Mouse (Mus musculus): ENCODE measurements around the gene Ripk3. TPM values are rescaled to one million over a fixed set of nuclear protein-coding genes. Genes with fewer than 3 reads are reported as not detected.

Gene Ripk3
- polyA plus RNA-seq, 1 experiment from 2014 or later, result 1.9 TPM

DNA sequence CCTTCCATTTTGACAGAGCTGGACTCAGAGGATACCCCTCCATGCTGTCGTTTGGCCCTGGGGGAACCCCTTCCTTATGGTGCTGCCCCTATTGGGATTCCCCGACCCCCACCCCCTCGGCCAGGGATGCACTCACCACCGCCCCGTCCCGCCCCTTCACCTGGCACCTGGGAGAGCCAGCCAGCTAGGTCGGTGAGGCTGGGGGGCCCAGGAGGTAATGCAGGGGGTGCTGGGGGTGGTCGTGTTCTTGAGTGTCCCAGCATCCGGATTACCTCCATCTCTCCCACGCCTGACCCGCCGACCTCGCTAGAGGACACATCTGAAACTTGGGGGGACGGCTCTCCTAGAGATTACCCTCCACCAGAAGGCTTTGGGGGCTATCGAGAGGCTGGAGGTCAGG lies 37.5 kb upstream of the Ripk3 start:
- Histone ChIP-seq H3K27ac (ENCODE audit: low read depth, low read length) (no peak overlapping the region), H3K9ac (replicated peaks; ENCODE audit: low read depth, low read length) (no peak overlapping the region), H3K27me3 (ENCODE audit: control insufficient read depth, insufficient read depth, low read length) (no peaks in the 10 kb centered on the region), H3K36me3 (ENCODE audit: control insufficient read depth, insufficient read depth, low read length) (no peaks in the 10 kb centered on the region), H3K9me3 (ENCODE audit: control insufficient read depth, low read length) (no peaks in the 10 kb centered on the region), H3K4me1 (ENCODE audit: control insufficient read depth, insufficient read depth, low read length) (peaks cover 11% of the 10 kb centered on the region), H3K4me2 (ENCODE audit: low read depth, low read length) (peak overlapping the region; percentile 87), H3K4me3 (ENCODE audit: low read depth, low read length) (peak overlapping the region; percentile 42)
- 0 out of 2 replicates have a peak, but pooled peaks have one; percentile 2 for ATAC-seq (ENCODE audit: low read depth)
- 2% methylated on average over 15 of the region's 15 CpGs for WGBS

DNA sequence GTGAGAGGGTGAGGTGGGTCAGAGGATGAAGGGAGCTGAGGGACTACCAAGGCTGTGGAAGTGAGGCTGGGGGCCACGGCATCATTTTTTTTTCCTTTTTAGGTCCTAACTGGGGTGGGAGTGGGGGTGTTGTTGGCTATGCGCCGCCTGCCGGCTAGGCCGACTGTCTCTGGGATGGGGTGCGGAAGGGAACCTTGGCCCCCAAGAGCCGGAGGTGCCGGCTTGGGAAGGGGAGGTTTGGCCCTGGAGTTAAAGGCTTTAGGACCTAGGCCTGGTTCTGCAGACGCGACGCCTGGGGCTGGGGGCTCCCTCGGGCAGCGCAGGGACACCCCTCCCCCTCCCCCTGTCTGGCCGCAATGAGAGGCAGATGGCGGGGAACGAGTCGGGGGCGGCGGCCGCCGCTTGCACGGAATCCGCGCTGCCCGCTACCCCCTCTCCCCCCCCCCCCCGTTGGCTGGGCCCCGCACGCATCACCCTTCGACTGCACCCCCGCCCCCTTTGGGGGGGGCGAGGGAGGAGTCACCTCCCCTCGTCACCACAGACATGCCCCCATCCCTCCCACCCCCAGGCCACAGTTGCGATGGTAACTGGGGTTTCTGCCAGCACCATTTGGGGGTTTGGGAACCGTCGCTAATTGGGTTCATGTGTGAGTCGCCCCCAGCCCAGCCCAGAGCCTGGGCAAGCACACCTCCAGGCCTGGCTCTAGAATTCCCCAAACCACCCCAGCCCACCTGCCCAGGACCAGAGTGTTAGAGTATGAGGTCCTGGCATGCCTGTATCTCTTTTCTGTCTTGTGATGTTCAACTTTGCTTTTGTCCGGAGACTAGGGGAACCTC lies 36.8 kb upstream of the Ripk3 start:
- H3K9me3 ChIP-seq (ENCODE audit: control insufficient read depth, low read length), result no peaks in the 10 kb centered on the region
- H3K4me1 ChIP-seq (ENCODE audit: control insufficient read depth, insufficient read depth, low read length), result peaks cover 11% of the 10 kb centered on the region
- peak; percentile 19; the same call in 1 of the 2 replicates for ATAC-seq (ENCODE audit: low read depth)
- no peaks in the 10 kb centered on the region for H3K27me3 ChIP-seq (ENCODE audit: control insufficient read depth, insufficient read depth, low read length)
- WGBS, result 0% methylated on average over 16 of the region's 37 CpGs
- peak overlapping the region; percentile 87 for H3K4me2 ChIP-seq (ENCODE audit: low read depth, low read length)
- H3K27ac ChIP-seq (ENCODE audit: low read depth, low read length), result peak overlapping the region; percentile 57
- no peaks in the 10 kb centered on the region for H3K36me3 ChIP-seq (ENCODE audit: control insufficient read depth, insufficient read depth, low read length)
- peak overlapping the region; percentile 61 for H3K9ac ChIP-seq (replicated peaks; ENCODE audit: low read depth, low read length)
- peak overlapping the region; percentile 42 for H3K4me3 ChIP-seq (ENCODE audit: low read depth, low read length)

DNA sequence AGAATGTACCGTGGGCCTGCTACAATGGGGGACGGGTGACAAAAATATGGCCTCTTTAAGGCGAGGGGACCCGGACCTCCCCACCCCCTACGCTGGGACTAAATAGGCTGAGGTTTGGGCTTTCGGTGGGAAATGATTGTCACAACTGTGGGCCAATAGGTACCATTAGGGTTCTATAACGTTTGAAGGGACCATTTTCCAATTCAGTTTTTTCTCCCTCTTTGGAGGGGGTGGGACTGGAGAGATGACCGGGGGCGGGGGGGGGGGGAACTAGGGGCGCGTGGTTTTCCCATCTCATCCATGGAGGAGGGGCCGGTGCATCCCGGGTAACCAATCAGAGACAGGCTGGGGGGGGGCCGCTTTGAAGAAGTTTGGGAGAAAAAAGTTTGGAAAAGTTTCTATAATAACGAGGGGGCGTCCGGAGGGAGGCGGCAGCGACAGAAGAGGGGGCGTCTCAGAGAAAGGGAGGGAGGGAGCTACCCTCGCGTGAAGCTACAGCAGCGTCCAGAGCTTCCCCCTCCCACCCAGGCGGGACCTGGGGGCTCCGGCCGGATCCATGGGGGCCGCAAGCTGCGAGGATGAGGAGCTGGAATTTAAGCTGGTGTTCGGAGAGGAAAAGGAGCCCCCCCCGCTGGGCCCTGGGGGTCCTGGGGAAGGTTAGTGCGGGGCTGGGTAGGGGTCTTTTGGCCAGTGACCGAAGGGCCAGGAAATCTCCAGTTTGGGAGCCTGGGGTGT lies 36.0 kb upstream of the Ripk3 start:
- no peak for ATAC-seq (ENCODE audit: low read depth)
- H3K4me1 ChIP-seq (ENCODE audit: control insufficient read depth, insufficient read depth, low read length), result peaks cover 11% of the 10 kb centered on the region
- H3K4me2 ChIP-seq (ENCODE audit: low read depth, low read length), result peak overlapping the region; percentile 87
- peak overlapping the region; percentile 61 for H3K9ac ChIP-seq (replicated peaks; ENCODE audit: low read depth, low read length)
- peak overlapping the region; percentile 50 for H3K4me3 ChIP-seq (ENCODE audit: low read depth, low read length)
- 2% methylated on average over 32 of the region's 32 CpGs for WGBS
- no peaks in the 10 kb centered on the region for H3K27me3 ChIP-seq (ENCODE audit: control insufficient read depth, insufficient read depth, low read length)
- no peaks in the 10 kb centered on the region for H3K36me3 ChIP-seq (ENCODE audit: control insufficient read depth, insufficient read depth, low read length)
- H3K27ac ChIP-seq (ENCODE audit: low read depth, low read length), result peak overlapping the region; percentile 57
- no peaks in the 10 kb centered on the region for H3K9me3 ChIP-seq (ENCODE audit: control insufficient read depth, low read length)

DNA sequence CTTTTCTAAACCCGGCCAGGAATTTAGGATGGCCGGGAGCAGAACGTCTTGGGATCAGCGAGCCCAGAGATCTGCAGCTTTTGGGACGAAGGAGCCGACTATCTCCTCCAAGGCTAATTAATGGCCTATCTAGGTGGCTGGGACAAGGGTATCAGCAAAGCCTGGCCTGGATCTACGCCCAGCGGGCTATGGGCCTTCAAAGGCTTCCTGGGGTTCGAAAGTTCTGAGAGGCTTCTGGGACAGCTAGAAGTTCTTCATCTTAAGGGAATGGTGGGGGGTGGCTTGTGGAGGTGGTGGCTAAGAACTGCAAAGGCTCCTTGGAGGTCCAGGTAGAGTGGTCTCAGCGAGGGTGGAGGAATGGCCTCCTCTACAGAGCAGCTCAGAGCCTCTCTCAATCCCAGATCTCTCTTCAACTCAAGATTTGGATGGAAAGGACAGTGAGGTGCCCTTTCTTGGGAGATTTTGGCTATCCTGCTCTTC lies 35.4 kb upstream of the Ripk3 start:
- H3K9ac ChIP-seq (replicated peaks; ENCODE audit: low read depth, low read length), result 0 out of 2 replicates have a peak overlapping the region, but pooled peaks have one; percentile 64
- 0 out of 2 replicates have a peak, but pooled peaks have one; percentile 5 for ATAC-seq (ENCODE audit: low read depth)
- peak overlapping the region; percentile 11; the same call in 1 of the 2 replicates for H3K27ac ChIP-seq (ENCODE audit: low read depth, low read length)
- H3K36me3 ChIP-seq (ENCODE audit: control insufficient read depth, insufficient read depth, low read length), result no peaks in the 10 kb centered on the region
- no peaks in the 10 kb centered on the region for H3K27me3 ChIP-seq (ENCODE audit: control insufficient read depth, insufficient read depth, low read length)
- peaks cover 11% of the 10 kb centered on the region for H3K4me1 ChIP-seq (ENCODE audit: control insufficient read depth, insufficient read depth, low read length)
- 3% methylated on average over 10 of the region's 10 CpGs for WGBS
- peak overlapping the region; percentile 87 for H3K4me2 ChIP-seq (ENCODE audit: low read depth, low read length)
- no peaks in the 10 kb centered on the region for H3K9me3 ChIP-seq (ENCODE audit: control insufficient read depth, low read length)
- peak overlapping the region; percentile 50 for H3K4me3 ChIP-seq (ENCODE audit: low read depth, low read length)

DNA sequence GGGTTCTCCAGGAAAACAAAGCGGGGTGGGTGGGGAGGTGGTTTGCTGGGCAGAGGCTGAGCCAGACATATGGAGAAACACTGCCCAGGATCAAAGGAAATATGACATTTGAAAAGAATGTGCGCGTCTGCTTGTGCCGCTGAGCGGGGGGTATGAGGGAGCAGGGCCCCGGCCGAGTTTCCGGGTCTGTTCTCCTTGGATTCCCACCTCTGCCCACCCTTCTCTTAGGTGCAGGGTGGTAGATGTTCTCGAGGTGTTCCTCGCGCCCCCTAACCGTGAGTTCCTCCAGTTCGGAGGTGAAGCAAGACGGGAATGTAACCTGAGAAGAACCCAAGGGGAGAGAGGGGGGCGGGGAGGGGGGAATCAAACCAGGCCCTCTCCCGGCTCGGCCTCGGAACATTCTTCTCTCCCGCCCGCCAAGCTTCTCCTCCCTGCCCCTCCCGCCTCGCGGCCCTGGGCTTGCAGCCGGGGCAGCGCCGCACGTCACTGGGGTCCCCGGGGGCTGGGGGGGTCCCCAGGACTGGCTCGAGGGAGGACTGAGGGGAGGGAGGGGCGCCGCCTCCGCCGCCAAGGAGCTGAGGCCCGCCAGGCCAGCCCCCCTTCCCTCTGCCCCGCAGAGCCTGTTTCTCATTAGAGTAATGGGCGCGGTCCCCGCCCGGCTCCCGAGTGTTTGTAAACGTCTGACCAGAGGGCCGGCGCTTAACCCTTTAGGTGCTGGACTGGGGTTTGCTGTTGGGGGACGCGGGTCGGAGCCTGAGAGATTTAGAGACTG lies 34.5 kb upstream of the Ripk3 start, which contains the start of gene Nfatc4:
Gene Nfatc4, plus strand, starts transcription at position 154 of the 772 bp plus-strand sequence.
- peak within 1 kb of the TSS; percentile 64 for H3K9ac ChIP-seq (replicated peaks; ENCODE audit: low read depth, low read length)
- WGBS, result under 1% methylated on average over 31 of the region's 46 CpGs
- peak; percentile 80 for ATAC-seq (ENCODE audit: low read depth)
- no peaks in the 10 kb centered on the region for H3K27me3 ChIP-seq (ENCODE audit: control insufficient read depth, insufficient read depth, low read length)
- peaks cover 11% of the 10 kb centered on the region for H3K4me1 ChIP-seq (ENCODE audit: control insufficient read depth, insufficient read depth, low read length)
- no peaks in the 10 kb centered on the region for H3K9me3 ChIP-seq (ENCODE audit: control insufficient read depth, low read length)
- H3K36me3 ChIP-seq (ENCODE audit: control insufficient read depth, insufficient read depth, low read length), result no peaks in the 10 kb centered on the region
- H3K4me3 ChIP-seq (ENCODE audit: low read depth, low read length), result peak within 1 kb of the TSS; percentile 50
- H3K4me2 ChIP-seq (ENCODE audit: low read depth, low read length), result peak within 1 kb of the TSS; percentile 87
- H3K27ac ChIP-seq (ENCODE audit: low read depth, low read length), result peak within 1 kb of the TSS; percentile 67; the same call in 1 of the 2 replicates

DNA sequence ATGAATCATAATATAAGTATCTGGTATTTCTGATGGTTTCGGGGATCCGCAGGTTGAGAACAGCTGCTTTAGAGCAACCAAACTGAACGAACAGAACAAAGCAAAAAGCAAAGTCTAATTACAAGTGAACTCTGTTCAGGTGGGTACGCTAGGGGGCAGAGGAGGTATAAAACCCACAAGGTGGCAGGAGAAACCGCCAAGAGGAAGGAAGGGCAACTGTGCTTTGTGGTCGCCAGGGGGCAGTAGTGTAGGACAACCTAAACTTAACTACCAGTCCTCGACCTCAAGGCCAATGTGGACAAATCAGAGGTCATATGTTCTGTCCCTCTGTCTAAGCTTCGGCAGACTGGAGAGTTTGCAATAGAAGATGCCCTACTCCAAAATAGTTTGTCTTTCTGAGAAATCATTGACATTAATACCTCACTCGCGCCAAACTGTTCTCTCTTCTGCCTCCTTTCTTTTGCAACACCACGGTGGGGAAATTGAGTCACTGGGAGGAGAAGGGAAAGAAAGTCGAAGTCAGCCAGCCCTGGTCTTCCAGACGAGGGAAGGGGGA lies 33.8 kb upstream of the Ripk3 start:
- H3K27me3 ChIP-seq (ENCODE audit: control insufficient read depth, insufficient read depth, low read length), result no peaks in the 10 kb centered on the region
- no peak for ATAC-seq (ENCODE audit: low read depth)
- peak overlapping the region; percentile 87 for H3K4me2 ChIP-seq (ENCODE audit: low read depth, low read length)
- peaks cover 11% of the 10 kb centered on the region for H3K4me1 ChIP-seq (ENCODE audit: control insufficient read depth, insufficient read depth, low read length)
- H3K9ac ChIP-seq (replicated peaks; ENCODE audit: low read depth, low read length), result peak overlapping the region; percentile 64
- H3K27ac ChIP-seq (ENCODE audit: low read depth, low read length), result peak overlapping the region; percentile 67; the same call in 1 of the 2 replicates
- H3K36me3 ChIP-seq (ENCODE audit: control insufficient read depth, insufficient read depth, low read length), result no peaks in the 10 kb centered on the region
- no peaks in the 10 kb centered on the region for H3K9me3 ChIP-seq (ENCODE audit: control insufficient read depth, low read length)
- peak overlapping the region; percentile 50 for H3K4me3 ChIP-seq (ENCODE audit: low read depth, low read length)
- 7% methylated on average over 13 of the region's 13 CpGs for WGBS

DNA sequence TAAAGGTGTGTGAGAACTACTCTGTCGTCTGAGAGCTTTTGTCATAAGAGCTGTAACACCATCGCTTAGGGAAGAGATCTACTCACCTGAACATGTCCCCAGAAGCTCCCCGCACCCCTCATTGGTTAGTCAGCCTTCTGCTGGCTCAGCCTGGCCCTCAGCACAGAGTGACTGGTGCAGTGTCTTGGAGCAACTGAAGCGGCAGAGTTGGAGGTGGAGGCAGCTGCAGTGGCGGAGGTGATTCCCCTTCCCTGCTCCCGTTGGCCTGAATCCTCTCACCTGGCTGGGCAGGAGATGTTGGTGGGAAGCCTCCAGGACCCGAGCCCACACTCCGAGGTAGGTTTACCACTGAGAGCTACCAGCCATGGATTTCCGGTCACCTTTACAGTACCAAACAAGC lies 31.9 kb upstream of the Ripk3 start:
- no peak for ATAC-seq (ENCODE audit: low read depth)
- Histone ChIP-seq H3K4me3 (ENCODE audit: low read depth, low read length) (no peak overlapping the region), H3K4me2 (ENCODE audit: low read depth, low read length) (no peak overlapping the region), H3K4me1 (ENCODE audit: control insufficient read depth, insufficient read depth, low read length) (peaks cover 9% of the 10 kb centered on the region), H3K36me3 (ENCODE audit: control insufficient read depth, insufficient read depth, low read length) (no peaks in the 10 kb centered on the region), H3K27ac (ENCODE audit: low read depth, low read length) (no peak overlapping the region), H3K27me3 (ENCODE audit: control insufficient read depth, insufficient read depth, low read length) (no peaks in the 10 kb centered on the region), H3K9me3 (ENCODE audit: control insufficient read depth, low read length) (no peaks in the 10 kb centered on the region), H3K9ac (replicated peaks; ENCODE audit: low read depth, low read length) (no peak overlapping the region)
- WGBS, result 85% methylated on average over 9 of the region's 9 CpGs

DNA sequence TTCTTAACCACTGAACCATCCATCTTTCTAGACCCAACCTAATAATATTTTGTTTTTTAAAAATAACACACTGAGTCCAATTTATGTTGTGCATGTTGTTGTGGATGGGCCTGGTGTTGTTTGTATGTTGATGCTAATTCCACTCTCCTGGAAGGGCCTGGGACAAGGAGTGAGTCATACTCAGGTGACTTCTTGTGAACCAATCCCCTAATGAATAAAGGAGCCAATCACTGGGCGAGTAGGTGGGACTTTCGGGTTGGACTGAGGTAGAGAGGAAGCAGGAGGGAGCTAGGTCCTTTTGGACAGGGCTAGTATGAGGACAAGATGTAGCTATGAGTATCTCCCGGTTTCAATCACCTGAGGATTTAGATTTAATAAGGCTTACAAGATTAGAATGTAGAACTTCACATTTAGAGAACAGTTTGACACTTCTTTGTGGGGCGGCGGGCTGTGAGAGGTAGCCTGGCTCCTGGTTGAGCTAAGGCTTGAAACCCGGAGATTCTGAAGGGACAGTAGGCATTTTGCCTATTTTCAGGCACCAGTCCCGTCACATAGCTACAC lies 31.3 kb upstream of the Ripk3 start:
- H3K4me1 ChIP-seq (ENCODE audit: control insufficient read depth, insufficient read depth, low read length), result peaks cover 5% of the 10 kb centered on the region
- H3K9ac ChIP-seq (replicated peaks; ENCODE audit: low read depth, low read length), result no peak overlapping the region
- WGBS, result 81% methylated on average over 7 of the region's 7 CpGs
- H3K27ac ChIP-seq (ENCODE audit: low read depth, low read length), result no peak overlapping the region
- H3K27me3 ChIP-seq (ENCODE audit: control insufficient read depth, insufficient read depth, low read length), result no peaks in the 10 kb centered on the region
- H3K4me3 ChIP-seq (ENCODE audit: low read depth, low read length), result no peak overlapping the region
- no peak for ATAC-seq (ENCODE audit: low read depth)
- H3K9me3 ChIP-seq (ENCODE audit: control insufficient read depth, low read length), result no peaks in the 10 kb centered on the region
- no peaks in the 10 kb centered on the region for H3K36me3 ChIP-seq (ENCODE audit: control insufficient read depth, insufficient read depth, low read length)
- no peak overlapping the region for H3K4me2 ChIP-seq (ENCODE audit: low read depth, low read length)
